Mouse (Mus musculus) kidney, adult 2 months (tissue): ENCODE results near the gene F8.

Source experiments
- CTCF ChIP-seq: fragments of 200-500 bp; conservative IDR thresholded peaks from 2 replicates; pipeline ENCODE4 v1.5.1; 2011; ENCODE audit warnings: low read depth, mild to moderate bottlenecking, control low read depth, low read length, moderate library complexity, mixed read lengths; ENCODE audit not compliant: insufficient read depth, insufficient read length
- POLR2A ChIP-seq: fragments of 200-500 bp; IDR thresholded peaks from one replicate; pipeline ENCODE4 v1.6.1; 2011; ENCODE audit warnings: low read depth, low read length, control low read depth

DNA sequence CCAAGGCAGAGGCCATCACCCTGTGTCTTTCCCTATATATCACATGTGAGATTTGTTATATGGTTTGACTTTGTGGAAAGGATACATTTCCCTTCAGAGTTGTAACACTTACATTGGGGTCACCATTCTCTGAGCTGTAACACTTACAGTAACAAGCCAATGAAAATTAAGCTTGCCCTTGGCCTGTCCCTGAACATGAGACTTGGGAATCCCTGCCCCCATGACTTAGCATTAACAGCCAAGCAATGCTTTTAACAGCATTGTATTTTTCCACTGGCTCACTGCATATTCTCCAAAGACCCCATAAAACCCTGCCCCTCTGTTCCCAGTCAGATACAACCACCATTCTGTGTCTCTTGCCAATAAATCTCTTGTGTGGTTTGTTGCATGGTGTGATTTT lies 20.9 kb upstream of the F8 start:
- TF ChIP-seq CTCF (no peak), POLR2A (no peak)
